Mouse (Mus musculus) heart, embryonic 16.5 days (tissue): ENCODE data around the gene Fam98c. TPM values are rescaled to one million over a fixed set of nuclear protein-coding genes. Genes with fewer than 3 reads are reported as not detected.

Experiments
- ATAC-seq: fragments of 200-750 bp; cut with Nextera tagmentation; replicated peaks from 2 replicates; pipeline ENCODE4 v1.8.0; 2017; ENCODE audit warnings: moderate number of reproducible peaks; ENCODE audit not compliant: insufficient read depth, low FRiP score; ENCODE audit errors: extremely low read depth
- H3K27ac ChIP-seq: fragments of 300-500 bp; sonication (generic); 2 replicates; pipeline ENCODE4 v1.5.1; 2014; ENCODE audit warnings: mild to moderate bottlenecking, low read length, control low read depth, moderate library complexity
- H3K27me3 ChIP-seq: fragments of 300-500 bp; sonication (generic); 2 replicates; pipeline ENCODE4 v1.6.1; 2014; ENCODE audit warnings: low read length, mixed read lengths; ENCODE audit not compliant: control insufficient read depth, insufficient read depth
- H3K36me3 ChIP-seq: fragments of 300-500 bp; sonication (generic); 2 replicates; pipeline ENCODE4 v1.6.1; 2014; ENCODE audit not compliant: control insufficient read depth, insufficient read depth
- H3K4me1 ChIP-seq: fragments of 300-500 bp; sonication (generic); 2 replicates; pipeline ENCODE4 v1.6.1; 2014; ENCODE audit warnings: low read length, mixed read lengths; ENCODE audit not compliant: control insufficient read depth, insufficient read depth
- H3K4me2 ChIP-seq: fragments of 300-500 bp; sonication (generic); 2 replicates; pipeline ENCODE4 v1.6.1; 2014; ENCODE audit warnings: low read depth, mild to moderate bottlenecking, control low read depth, low read length
- H3K4me3 ChIP-seq: fragments of 300-500 bp; sonication (generic); 2 replicates; pipeline ENCODE4 v1.5.1; 2014; ENCODE audit warnings: mild to moderate bottlenecking, control low read depth, low read length
- H3K9ac ChIP-seq: fragments of 300-500 bp; sonication (generic); 2 replicates; pipeline ENCODE4 v1.6.1; 2014; ENCODE audit warnings: low read length, control low read depth
- H3K9me3 ChIP-seq: fragments of 300-500 bp; sonication (generic); replicated peaks from 2 replicates; pipeline ENCODE4 v1.6.1; 2016; ENCODE audit warnings: low read length; ENCODE audit not compliant: control insufficient read depth
- WGBS: fragments of 180-500 bp; shearing (Covaris S2); extraction: QIAGEN DNeasy Blood & Tissue Kit; methylation state at CpG from one replicate; pipeline ENCODE4 v1.1.7; 2014; 5-methylcytosine and 5-hydroxymethylcytosine counted together
- polyA plus RNA-seq: library from polyadenylated mRNA; unstranded; fragments of >200 nt; fragmentation: Nextera tagmentation; extraction: Ambion mirVana; gene quantifications from 2 replicates; pipeline ENCODE4 v1.2.1, GENCODE M21; 2015

Gene Fam98c
- polyA plus RNA-seq, 1 experiment from 2014 or later: 18.8 TPM

GRCm38 (mm10) chr7:29162750-29163525 lies 6.9 kb upstream of the Fam98c start:
- 13% methylated on average over 9 of the region's 9 CpGs for WGBS
- H3K4me2 ChIP-seq: no peak overlapping the region

GRCm38 (mm10) chr7:29162294-29162693 lies 6.3 kb upstream of the Fam98c start:
- Histone ChIP-seq H3K27ac (no peak overlapping the region), H3K4me3 (no peak overlapping the region)
- 64% methylated on average over 5 of the region's 5 CpGs for whole genome bisulfite sequencing

More at GRCm38 (mm10) chr7:29162750-29163525, 6.9 kb upstream of the Fam98c start:
- Histone ChIP-seq H3K9ac (no peak overlapping the region), H3K9me3 (no peaks in the 10 kb centered on the region), H3K4me3 (no peak overlapping the region), H3K27ac (no peak overlapping the region), H3K27me3 (peaks cover 21% of the 10 kb centered on the region), H3K36me3 (no peaks in the 10 kb centered on the region), H3K4me1 (no peaks in the 10 kb centered on the region)
- no peak for ATAC-seq

DNA sequence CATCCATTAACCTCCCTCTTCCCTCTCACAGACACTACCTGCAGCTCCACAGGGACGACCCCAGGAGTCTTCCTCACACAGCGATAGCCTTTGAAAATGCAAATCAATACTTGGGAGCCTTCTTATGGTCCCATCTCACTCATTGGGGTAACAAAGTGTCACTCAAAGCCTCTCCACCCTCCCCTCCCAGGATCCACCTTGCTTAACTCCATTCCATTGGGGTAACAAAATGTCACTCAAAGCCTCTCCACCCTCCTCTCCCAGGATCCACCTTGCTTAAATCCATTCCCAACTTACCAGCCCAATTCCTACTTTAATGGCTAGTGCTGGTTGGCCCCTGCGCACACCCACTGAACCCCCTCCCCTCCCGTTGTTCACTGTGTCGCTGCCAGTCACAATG lies 2.2 kb upstream of the Fam98c start:
- no peak overlapping the region for H3K4me3 ChIP-seq
- H3K27ac ChIP-seq: no peak overlapping the region
- H3K27me3 ChIP-seq: peaks cover 21% of the 10 kb centered on the region
- peaks cover 5% of the 10 kb centered on the region for H3K36me3 ChIP-seq
- no peak overlapping the region for H3K9ac ChIP-seq
- H3K4me2 ChIP-seq: no peak overlapping the region
- ATAC-seq: no peak
- H3K4me1 ChIP-seq: peaks cover 10% of the 10 kb centered on the region
- 0 out of 2 replicates have a peak, but pooled peaks cover 2% of the 10 kb centered on the region for H3K9me3 ChIP-seq
- WGBS: 8% methylated on average over 5 of the region's 5 CpGs

More at GRCm38 (mm10) chr7:29162294-29162693, 6.3 kb upstream of the Fam98c start:
- H3K36me3 ChIP-seq: no peaks in the 10 kb centered on the region
- H3K27me3 ChIP-seq: peaks cover 21% of the 10 kb centered on the region
- H3K9me3 ChIP-seq: no peaks in the 10 kb centered on the region
- no peak for ATAC-seq
- no peak overlapping the region for H3K4me2 ChIP-seq
- no peak overlapping the region for H3K9ac ChIP-seq
- H3K4me1 ChIP-seq: no peaks in the 10 kb centered on the region

DNA sequence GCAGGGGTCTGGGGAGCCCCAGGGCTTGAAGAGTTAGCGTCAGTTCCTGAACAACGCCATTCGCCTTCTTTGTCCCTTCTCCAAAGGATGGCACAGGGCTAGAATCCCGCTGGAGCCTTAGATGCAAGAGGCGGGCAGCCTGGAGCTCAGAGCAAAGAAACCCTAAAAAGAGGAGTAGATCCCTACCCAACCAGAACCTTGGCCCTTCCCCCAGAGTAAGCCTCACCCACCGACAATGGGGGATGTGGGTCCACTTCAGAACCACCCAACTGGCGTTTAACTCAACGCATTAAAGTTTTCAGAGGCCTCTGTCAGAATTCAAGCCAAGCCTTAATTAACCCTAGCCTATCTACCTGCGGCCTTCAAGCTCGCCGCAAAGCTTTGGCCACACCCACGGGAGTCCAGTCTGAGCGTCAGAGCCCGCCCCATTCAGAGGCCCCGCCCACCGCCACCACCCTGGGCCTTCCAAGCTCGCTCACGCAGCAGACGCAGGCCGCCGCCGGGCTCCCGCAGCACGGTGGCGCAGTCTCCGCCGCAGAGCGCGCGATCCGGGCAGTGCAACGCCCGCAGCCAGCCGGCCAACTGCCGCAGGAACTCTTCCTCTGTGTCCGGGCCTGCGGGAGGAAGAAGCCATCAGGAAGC lies 717 bp downstream of the Fam98c start:
- H3K4me3 ChIP-seq: peak overlapping the region; percentile 93
- 0 out of 2 replicates have a peak, but pooled peaks cover 2% of the 10 kb centered on the region for H3K9me3 ChIP-seq
- 10% methylated on average over 37 of the region's 37 CpGs for WGBS
- peak; percentile 89 for ATAC-seq
- peak overlapping the region; percentile 89 for H3K9ac ChIP-seq
- peaks cover 21% of the 10 kb centered on the region for H3K27me3 ChIP-seq
- peak overlapping the region; percentile 86 for H3K27ac ChIP-seq
- H3K4me1 ChIP-seq: peaks cover 10% of the 10 kb centered on the region
- H3K36me3 ChIP-seq: peaks cover 5% of the 10 kb centered on the region
- H3K4me2 ChIP-seq: peak overlapping the region; percentile 96

DNA sequence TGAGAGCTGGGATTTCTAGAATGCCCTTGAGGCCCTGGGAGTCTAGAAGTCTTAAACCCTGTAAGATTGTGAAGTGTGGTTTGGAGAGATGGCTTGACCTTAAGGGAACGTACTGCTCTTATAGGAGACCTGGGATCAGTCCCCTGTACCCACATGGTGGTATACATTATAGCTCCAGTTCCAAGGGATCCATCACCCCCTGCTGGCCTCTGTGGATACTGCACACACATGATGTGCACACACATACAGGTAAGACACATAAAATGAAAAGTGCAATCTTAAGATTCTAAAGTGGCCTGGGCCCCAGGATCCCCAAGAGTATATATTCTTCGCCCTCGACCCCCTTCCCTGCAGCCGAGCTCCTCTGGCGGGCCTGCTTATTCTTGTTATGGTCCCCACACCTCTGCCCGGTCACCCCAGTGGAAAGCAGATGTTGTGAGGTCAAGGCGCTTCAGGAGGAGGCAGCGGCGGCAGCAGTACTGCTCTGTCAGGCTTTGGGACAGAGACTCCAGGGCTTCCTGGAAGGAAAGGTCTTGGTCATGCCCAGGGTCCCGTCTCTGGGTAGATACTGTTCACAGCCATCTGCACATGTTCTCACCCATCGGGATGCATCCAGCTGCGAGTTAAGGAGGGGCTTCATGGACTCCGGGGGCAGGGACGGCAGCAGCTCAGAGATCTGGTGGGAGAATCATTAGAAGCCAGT lies 1.9 kb downstream of the Fam98c start:
- Histone ChIP-seq H3K4me1 (peaks cover 10% of the 10 kb centered on the region), H3K9me3 (0 out of 2 replicates have a peak, but pooled peaks cover 2% of the 10 kb centered on the region), H3K4me3 (no peak overlapping the region), H3K4me2 (no peak overlapping the region), H3K27ac (no peak overlapping the region), H3K9ac (no peak overlapping the region), H3K36me3 (peaks cover 5% of the 10 kb centered on the region), H3K27me3 (peaks cover 16% of the 10 kb centered on the region)
- no peak for ATAC-seq
- WGBS: 91% methylated on average over 14 of the region's 14 CpGs

- Histone ChIP-seq H3K27ac (no peak overlapping the region), H3K9me3 (0 out of 2 replicates have a peak, but pooled peaks cover 2% of the 10 kb centered on the region), H3K4me2 (no peak overlapping the region), H3K27me3 (no peaks in the 10 kb centered on the region), H3K4me1 (peaks cover 9% of the 10 kb centered on the region), H3K36me3 (peaks cover 5% of the 10 kb centered on the region), H3K9ac (no peak overlapping the region), H3K4me3 (no peak overlapping the region)
- no peak for ATAC-seq
- 56% methylated on average over 10 of the region's 10 CpGs for WGBS
Measured at GRCm38 (mm10) chr7:29151486-29151885, 4.5 kb downstream of the Fam98c start.

DNA sequence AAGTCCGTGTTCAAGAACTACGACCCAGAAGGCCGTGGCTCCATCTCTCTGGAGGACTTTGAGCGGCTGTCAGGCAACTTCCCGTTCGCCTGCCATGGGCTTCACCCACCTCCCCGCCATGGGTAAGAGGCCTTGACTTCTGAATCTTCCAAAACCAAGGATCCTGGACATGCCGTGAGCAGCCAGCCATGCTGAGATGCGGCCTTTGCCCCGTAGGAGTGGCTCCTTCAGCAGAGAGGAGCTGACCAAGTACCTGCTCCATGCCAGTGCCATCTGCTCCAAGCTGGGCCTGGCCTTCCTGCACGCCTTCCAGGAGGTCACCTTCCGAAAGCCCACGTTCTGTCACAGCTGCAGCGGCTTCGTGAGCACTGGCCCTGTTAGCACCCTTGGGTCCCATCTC lies 7.3 kb downstream of the Fam98c start:
- no peaks in the 10 kb centered on the region for H3K9me3 ChIP-seq
- no peaks in the 10 kb centered on the region for H3K27me3 ChIP-seq
- no peak overlapping the region for H3K9ac ChIP-seq
- peaks cover under 1% of the 10 kb centered on the region; the same call in 1 of the 2 replicates for H3K36me3 ChIP-seq
- WGBS: 86% methylated on average over 15 of the region's 15 CpGs
- no peak for ATAC-seq
- H3K4me2 ChIP-seq: no peak overlapping the region
- no peak overlapping the region for H3K27ac ChIP-seq
- no peaks in the 10 kb centered on the region for H3K4me1 ChIP-seq
- no peak overlapping the region for H3K4me3 ChIP-seq

DNA sequence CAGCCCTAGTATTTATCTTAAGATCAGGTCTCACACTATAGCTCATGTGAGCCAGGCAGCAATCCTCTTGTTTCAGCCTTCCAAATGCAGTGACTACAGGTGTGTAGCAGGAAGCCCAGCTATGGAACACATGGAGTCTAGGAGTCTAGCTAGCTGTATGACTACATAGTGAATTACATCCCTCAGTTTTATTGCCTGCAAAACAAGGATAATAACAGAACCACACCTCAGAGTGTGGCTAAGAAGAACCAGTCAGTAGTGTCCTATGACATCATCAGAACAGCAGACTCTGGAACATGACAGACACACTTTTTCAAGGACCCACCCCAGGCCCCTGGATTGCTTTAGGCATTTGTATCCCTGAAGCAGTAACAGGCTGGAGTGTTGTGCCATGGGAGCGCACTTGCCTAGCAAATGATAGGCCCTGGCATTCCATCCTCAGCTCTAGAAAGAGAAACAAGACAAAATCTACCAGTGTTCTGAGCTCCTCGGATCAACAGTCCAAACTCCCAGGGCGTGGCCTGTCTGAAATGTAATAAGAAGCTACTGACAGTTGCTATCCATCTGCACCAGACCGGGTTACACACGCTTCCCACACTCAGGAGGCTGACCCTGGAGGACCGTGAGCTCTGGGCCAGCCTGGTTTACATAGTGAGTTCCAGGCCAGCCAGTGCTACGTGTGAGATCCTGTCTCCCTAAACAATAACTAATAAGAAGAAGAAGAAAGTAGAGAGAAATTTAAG lies 9.2 kb downstream of the Fam98c start:
- Histone ChIP-seq H3K4me1 (no peaks in the 10 kb centered on the region), H3K27ac (no peak overlapping the region), H3K36me3 (no peaks in the 10 kb centered on the region), H3K9me3 (no peaks in the 10 kb centered on the region), H3K4me3 (no peak overlapping the region), H3K27me3 (no peaks in the 10 kb centered on the region), H3K9ac (no peak overlapping the region), H3K4me2 (no peak overlapping the region)
- WGBS: 78% methylated on average over 7 of the region's 7 CpGs
- no peak for ATAC-seq
